Mouse (Mus musculus): ENCODE data around the gene Nanos2. TPM values are rescaled to one million over a fixed set of nuclear protein-coding genes. Genes with fewer than 3 reads are reported as not detected.

Gene Nanos2
- polyA plus RNA-seq, 1 experiment from 2014 or later, result 0.09 TPM

- Histone ChIP-seq H3K27ac (peak overlapping the region; percentile 13; the same call in 1 of the 2 replicates), H3K9me3 (no peaks in the 10 kb centered on the region), H3K4me3 (peak overlapping the region; percentile 52), H3K27me3 (ENCODE audit: insufficient read depth, poor library complexity, severe bottlenecking) (peaks cover 80% of the 10 kb centered on the region), H3K4me1 (replicated peaks) (peaks cover 73% of the 10 kb centered on the region), H3K36me3 (peaks cover 8% of the 10 kb centered on the region)
- DNase-seq (ENCODE audit: low spot score), result peak; percentile 43
- WGBS, result 1% methylated on average over 20 of the region's 20 CpGs
Observed at GRCm38 (mm10) chr7:18962795-18963194, 24.4 kb upstream of the Nanos2 start.

GRCm38 (mm10) chr7:18963294-18963843 is 23.8 kb upstream of the Nanos2 start:
- H3K4me3 ChIP-seq, result peak overlapping the region; percentile 52
- peaks cover 67% of the 10 kb centered on the region for H3K4me1 ChIP-seq (replicated peaks)
- H3K27me3 ChIP-seq (ENCODE audit: insufficient read depth, poor library complexity, severe bottlenecking), result peaks cover 76% of the 10 kb centered on the region
- 2% methylated on average over 19 of the region's 19 CpGs for WGBS
- H3K27ac ChIP-seq, result no peak overlapping the region
- no peaks in the 10 kb centered on the region for H3K9me3 ChIP-seq
- no peak for DNase-seq (ENCODE audit: low spot score)
- H3K36me3 ChIP-seq, result peaks cover 3% of the 10 kb centered on the region; the same call in 1 of the 2 replicates

- H3K4me1 ChIP-seq (replicated peaks), result peaks cover 52% of the 10 kb centered on the region
- DNase-seq (ENCODE audit: low spot score), result no peak
- no peak overlapping the region for H3K4me3 ChIP-seq
- H3K27me3 ChIP-seq (ENCODE audit: insufficient read depth, poor library complexity, severe bottlenecking), result peaks cover 61% of the 10 kb centered on the region
- H3K27ac ChIP-seq, result no peak overlapping the region
- H3K9me3 ChIP-seq, result no peaks in the 10 kb centered on the region
- WGBS, result 80% methylated on average over 5 of the region's 5 CpGs
- H3K36me3 ChIP-seq, result no peaks in the 10 kb centered on the region
Observed at GRCm38 (mm10) chr7:18965312-18965711, 21.9 kb upstream of the Nanos2 start.

GRCm38 (mm10) chr7:18967603-18968002 is 19.6 kb upstream of the Nanos2 start:
- no peak overlapping the region for H3K27ac ChIP-seq
- DNase-seq (ENCODE audit: low spot score), result no peak
- H3K36me3 ChIP-seq, result no peaks in the 10 kb centered on the region
- H3K27me3 ChIP-seq (ENCODE audit: insufficient read depth, poor library complexity, severe bottlenecking), result peaks cover 38% of the 10 kb centered on the region
- H3K9me3 ChIP-seq, result peaks cover 4% of the 10 kb centered on the region; the same call in 1 of the 2 replicates
- H3K4me1 ChIP-seq (replicated peaks), result peaks cover 29% of the 10 kb centered on the region
- H3K4me3 ChIP-seq, result no peak overlapping the region
- 10% methylated on average over 8 of the region's 8 CpGs for WGBS

- 86% methylated on average over 3 of the region's 3 CpGs for WGBS
- H3K4me1 ChIP-seq (replicated peaks), result peaks cover 6% of the 10 kb centered on the region; the same call in 1 of the 2 replicates
- H3K27ac ChIP-seq, result no peak overlapping the region
- H3K9me3 ChIP-seq, result peaks cover 4% of the 10 kb centered on the region; the same call in 1 of the 2 replicates
- peaks cover 10% of the 10 kb centered on the region; the same call in 1 of the 2 replicates for H3K27me3 ChIP-seq (ENCODE audit: insufficient read depth, poor library complexity, severe bottlenecking)
- DNase-seq (ENCODE audit: low spot score), result no peak
- H3K36me3 ChIP-seq, result no peaks in the 10 kb centered on the region
- H3K4me3 ChIP-seq, result no peak overlapping the region
Observed at GRCm38 (mm10) chr7:18970956-18971355, 16.2 kb upstream of the Nanos2 start.

- 91% methylated on average over 9 of the region's 9 CpGs for WGBS
Observed at GRCm38 (mm10) chr7:18978381-18978780, 8.8 kb upstream of the Nanos2 start.

GRCm38 (mm10) chr7:18986503-18986902 is 697 bp upstream of the Nanos2 start:
- peaks cover 13% of the 10 kb centered on the region for H3K27me3 ChIP-seq (ENCODE audit: insufficient read depth, poor library complexity, severe bottlenecking)
- H3K27ac ChIP-seq, result no peak overlapping the region
- H3K36me3 ChIP-seq, result no peaks in the 10 kb centered on the region
- no peaks in the 10 kb centered on the region for H3K9me3 ChIP-seq
- no peak overlapping the region for H3K4me3 ChIP-seq
- H3K4me1 ChIP-seq (replicated peaks), result peaks cover 18% of the 10 kb centered on the region
- WGBS, result 75% methylated on average over 2 of the region's 2 CpGs
- DNase-seq (ENCODE audit: low spot score), result no peak

More at GRCm38 (mm10) chr7:18978381-18978780, 8.8 kb upstream of the Nanos2 start:
- Histone ChIP-seq H3K4me1 (replicated peaks) (no peaks in the 10 kb centered on the region), H3K27ac (no peak overlapping the region), H3K9me3 (no peaks in the 10 kb centered on the region), H3K27me3 (ENCODE audit: insufficient read depth, poor library complexity, severe bottlenecking) (0 out of 2 replicates have a peak, but pooled peaks cover 4% of the 10 kb centered on the region), H3K36me3 (no peaks in the 10 kb centered on the region), H3K4me3 (no peak overlapping the region)
- DNase-seq (ENCODE audit: low spot score), result no peak

- Histone ChIP-seq H3K27me3 (ENCODE audit: insufficient read depth, poor library complexity, severe bottlenecking) (peaks cover 25% of the 10 kb centered on the region), H3K4me3 (no peak overlapping the region), H3K4me1 (replicated peaks) (peaks cover 30% of the 10 kb centered on the region), H3K27ac (no peak overlapping the region), H3K36me3 (no peaks in the 10 kb centered on the region), H3K9me3 (no peaks in the 10 kb centered on the region)
- no peak for DNase-seq (ENCODE audit: low spot score)
- WGBS, result 73% methylated on average over 13 of the region's 13 CpGs
Observed at GRCm38 (mm10) chr7:18987747-18988146, 547 bp downstream of the Nanos2 start.

- Histone ChIP-seq H3K9me3 (no peaks in the 10 kb centered on the region), H3K27me3 (ENCODE audit: insufficient read depth, poor library complexity, severe bottlenecking) (peaks cover 35% of the 10 kb centered on the region), H3K4me1 (replicated peaks) (peaks cover 36% of the 10 kb centered on the region), H3K36me3 (0 out of 2 replicates have a peak, but pooled peaks cover 3% of the 10 kb centered on the region), H3K27ac (no peak overlapping the region), H3K4me3 (no peak overlapping the region)
- 73% methylated on average over 6 of the region's 6 CpGs for WGBS
- DNase-seq (ENCODE audit: low spot score), result no peak
Observed at GRCm38 (mm10) chr7:18988780-18989179, 1.6 kb downstream of the Nanos2 start.

GRCm38 (mm10) chr7:18989995-18990394 is 2.8 kb downstream of the Nanos2 start:
- peak; percentile 31 for DNase-seq (ENCODE audit: low spot score)
- H3K27ac ChIP-seq, result peak overlapping the region; percentile 88
- peaks cover 37% of the 10 kb centered on the region for H3K4me1 ChIP-seq (replicated peaks)
- WGBS, result 11% methylated on average over 5 of the region's 5 CpGs
- H3K36me3 ChIP-seq, result peaks cover 7% of the 10 kb centered on the region; the same call in 1 of the 2 replicates
- H3K27me3 ChIP-seq (ENCODE audit: insufficient read depth, poor library complexity, severe bottlenecking), result peaks cover 38% of the 10 kb centered on the region
- H3K4me3 ChIP-seq, result peak overlapping the region; percentile 58
- no peaks in the 10 kb centered on the region for H3K9me3 ChIP-seq

GRCm38 (mm10) chr7:18990601-18991295 is 3.5 kb downstream of the Nanos2 start, which contains the start of gene Mypop:
Gene Mypop, plus strand, starts transcription at chr7:18991245.
- peak; percentile 100 for DNase-seq (ENCODE audit: low spot score)

GRCm38 (mm10) chr7:18991660-18992293 is 4.6 kb downstream of the Nanos2 start:
- Histone ChIP-seq H3K27me3 (ENCODE audit: insufficient read depth, poor library complexity, severe bottlenecking) (peaks cover 38% of the 10 kb centered on the region), H3K36me3 (peaks cover 22% of the 10 kb centered on the region; the same call in 1 of the 2 replicates), H3K4me1 (replicated peaks) (peaks cover 38% of the 10 kb centered on the region), H3K27ac (peak overlapping the region; percentile 88), H3K9me3 (no peaks in the 10 kb centered on the region), H3K4me3 (peak overlapping the region; percentile 58)
- DNase-seq (ENCODE audit: low spot score), result peak; percentile 43
- WGBS, result under 1% methylated on average over 59 of the region's 59 CpGs

More at GRCm38 (mm10) chr7:18990601-18991295, 3.5 kb downstream of the Nanos2 start, which contains the start of gene Mypop:
- Histone ChIP-seq H3K4me3 (peak within 1 kb of the TSS; percentile 58), H3K36me3 (peaks cover 12% of the 10 kb centered on the region; the same call in 1 of the 2 replicates), H3K4me1 (replicated peaks) (peaks cover 38% of the 10 kb centered on the region), H3K9me3 (no peaks in the 10 kb centered on the region), H3K27me3 (ENCODE audit: insufficient read depth, poor library complexity, severe bottlenecking) (peaks cover 38% of the 10 kb centered on the region), H3K27ac (peak within 1 kb of the TSS; percentile 88)
- under 1% methylated on average over 37 of the region's 37 CpGs for WGBS
